Mouse (Mus musculus) kidney, embryonic 14.5 days (tissue): Measurements from ENCODE around the gene Mogs. TPM values are rescaled to one million over a fixed set of nuclear protein-coding genes. Genes with fewer than 3 reads are reported as not detected.

Experiments
- ATAC-seq: fragments of 200-750 bp; cut with Nextera tagmentation; 2 replicates; pipeline ENCODE4 v1.8.0; 2017; ENCODE audit warnings: moderate number of reproducible peaks, mild to moderate bottlenecking, moderate TSS enrichment, moderate library complexity; ENCODE audit not compliant: low FRiP score, low TSS enrichment
- H3K27ac ChIP-seq: fragments of 300-500 bp; sonication (generic); 2 replicates; pipeline ENCODE4 v1.5.1; 2014; ENCODE audit warnings: low read depth, mild to moderate bottlenecking, low read length, moderate library complexity, mixed read lengths
- H3K27me3 ChIP-seq: fragments of 300-500 bp; sonication (generic); 2 replicates; pipeline ENCODE4 v1.6.1; 2014; ENCODE audit warnings: mild to moderate bottlenecking, low read length; ENCODE audit not compliant: control insufficient read depth, insufficient read depth
- H3K36me3 ChIP-seq: fragments of 300-500 bp; sonication (generic); 2 replicates; pipeline ENCODE4 v1.6.1; 2014; ENCODE audit warnings: low read length, mixed read lengths; ENCODE audit not compliant: control insufficient read depth, insufficient read depth
- H3K4me1 ChIP-seq: fragments of 300-500 bp; sonication (generic); 2 replicates; pipeline ENCODE4 v1.6.1; 2014; ENCODE audit warnings: low read length, mixed read lengths; ENCODE audit not compliant: control insufficient read depth, insufficient read depth
- H3K4me2 ChIP-seq: fragments of 300-500 bp; sonication (generic); replicated peaks from 2 replicates; pipeline ENCODE4 v1.6.1; 2014; ENCODE audit warnings: low read depth, mild to moderate bottlenecking, low read length
- H3K4me3 ChIP-seq: fragments of 300-500 bp; sonication (generic); 2 replicates; pipeline ENCODE4 v1.5.1; 2014; ENCODE audit warnings: mild to moderate bottlenecking, low read length
- H3K9ac ChIP-seq: fragments of 300-500 bp; sonication (generic); 2 replicates; pipeline ENCODE4 v1.6.1; 2014; ENCODE audit warnings: low read depth, mild to moderate bottlenecking, low read length, moderate library complexity
- H3K9me3 ChIP-seq: fragments of 300-500 bp; sonication (generic); 2 replicates; pipeline ENCODE4 v1.6.1; 2016; ENCODE audit warnings: low read length; ENCODE audit not compliant: control insufficient read depth
- WGBS: fragments of 180-500 bp; shearing (Covaris S2); extraction: QIAGEN DNeasy Blood & Tissue Kit; methylation state at CpG from one replicate; pipeline ENCODE4 v1.1.7; 2014; 5-methylcytosine and 5-hydroxymethylcytosine counted together
- polyA plus RNA-seq: library from polyadenylated mRNA; unstranded; fragments of >200 nt; fragmentation: Nextera tagmentation; extraction: Ambion mirVana; gene quantifications from 2 replicates; pipeline ENCODE4 v1.2.1, GENCODE M21; 2014

Mogs gene
- polyA plus RNA-seq, 1 experiment from 2014 or later = 57.4 TPM

DNA sequence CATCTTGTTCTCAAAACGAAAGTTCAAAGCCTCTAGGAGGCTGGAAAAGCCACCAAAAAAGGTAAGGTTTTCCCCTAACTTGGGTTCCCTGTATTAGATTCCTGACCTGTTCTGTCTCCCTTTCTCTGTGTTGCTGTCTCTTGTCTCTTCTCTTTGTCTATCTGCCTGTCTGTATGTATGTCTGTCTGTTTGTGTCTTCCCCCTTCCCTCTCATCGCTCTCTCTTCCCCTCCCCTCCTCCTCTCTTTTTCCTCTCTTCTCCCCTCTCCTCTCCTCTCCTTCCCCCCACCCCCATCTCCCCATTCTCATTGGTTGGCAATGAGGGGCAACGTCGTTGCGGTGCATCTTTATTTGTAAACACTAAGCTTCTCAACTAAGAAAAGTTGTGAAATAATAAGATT, 10.0 kb downstream of the Mogs start, which contains the start of gene Ino80b:
Gene Ino80b, minus strand, starts transcription at position 101 of the 400 bp plus-strand sequence.
- Histone ChIP-seq H3K36me3 (no peaks in the 10 kb centered on the region), H3K27me3 (no peaks in the 10 kb centered on the region), H3K4me1 (peaks cover 20% of the 10 kb centered on the region), H3K9me3 (no peaks in the 10 kb centered on the region), H3K4me3 (peak within 1 kb of the TSS; percentile 59), H3K4me2 (peak within 1 kb of the TSS; percentile 78), H3K9ac (peak within 1 kb of the TSS; percentile 59), H3K27ac (peak within 1 kb of the TSS; percentile 43; the same call in 1 of the 2 replicates)
- 27% methylated on average over 5 of the region's 5 CpGs for WGBS
- no peak for ATAC-seq

DNA sequence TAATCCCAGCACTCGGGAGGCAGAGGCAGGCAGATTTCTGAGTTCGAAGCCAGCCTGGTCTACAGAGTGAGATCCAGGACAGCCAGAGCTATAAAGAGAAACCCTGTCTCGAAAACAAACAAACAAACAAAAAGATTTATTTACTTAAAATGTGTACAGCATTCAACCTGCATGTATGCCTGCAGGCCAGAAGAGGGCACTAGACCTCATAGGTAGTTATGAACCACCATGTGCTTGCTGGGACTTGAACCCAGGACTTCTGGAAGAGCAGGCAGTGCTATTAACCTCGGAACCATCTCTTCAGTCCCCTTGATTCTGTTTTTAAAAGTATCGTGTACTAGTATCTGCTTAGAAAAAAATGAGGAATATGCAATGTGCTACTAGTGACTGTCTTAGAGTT, 12.1 kb downstream of the Mogs start:
- no peak overlapping the region for H3K4me2 ChIP-seq
- H3K27me3 ChIP-seq = no peaks in the 10 kb centered on the region
- H3K9ac ChIP-seq = no peak overlapping the region
- WGBS = 94% methylated on average over 5 of the region's 5 CpGs
- no peaks in the 10 kb centered on the region for H3K9me3 ChIP-seq
- H3K4me3 ChIP-seq = no peak overlapping the region
- H3K36me3 ChIP-seq = no peaks in the 10 kb centered on the region
- peaks cover 21% of the 10 kb centered on the region for H3K4me1 ChIP-seq
- no peak for ATAC-seq
- no peak overlapping the region for H3K27ac ChIP-seq

DNA sequence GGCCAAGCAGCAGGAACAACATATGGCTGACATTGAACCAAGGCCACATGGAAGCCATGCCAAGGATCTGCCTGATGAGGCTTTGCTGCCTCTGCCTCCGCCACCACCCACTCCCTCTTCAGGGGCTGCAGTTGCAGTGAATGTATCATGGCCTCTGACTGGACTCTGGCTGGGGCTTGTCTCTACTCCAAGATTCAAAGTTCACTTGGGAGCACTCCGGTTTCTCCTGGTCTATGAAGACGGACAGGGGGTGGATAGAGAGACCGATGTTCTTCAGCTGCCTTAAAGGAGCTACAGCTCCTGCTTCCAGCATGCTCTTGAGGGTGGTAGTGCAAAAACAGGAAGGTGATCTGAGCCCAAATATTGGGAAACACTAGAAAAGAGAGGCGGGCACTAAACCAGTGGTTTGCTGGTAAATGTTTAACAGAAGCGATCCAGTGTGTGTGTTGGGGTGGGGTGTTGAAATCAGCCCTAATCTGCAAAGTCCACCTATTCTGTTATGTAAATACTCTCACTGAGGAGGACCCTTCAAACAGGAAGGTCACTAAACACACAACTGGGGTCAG, 16.3 kb downstream of the Mogs start:
- Histone ChIP-seq H3K4me3 (no peak overlapping the region), H3K9ac (no peak overlapping the region), H3K4me2 (no peak overlapping the region), H3K4me1 (peaks cover 20% of the 10 kb centered on the region), H3K36me3 (no peaks in the 10 kb centered on the region), H3K27me3 (no peaks in the 10 kb centered on the region), H3K27ac (peak overlapping the region; percentile 69; the same call in 1 of the 2 replicates), H3K9me3 (no peaks in the 10 kb centered on the region)
- no peak for ATAC-seq
- WGBS = 60% methylated on average over 6 of the region's 6 CpGs

DNA sequence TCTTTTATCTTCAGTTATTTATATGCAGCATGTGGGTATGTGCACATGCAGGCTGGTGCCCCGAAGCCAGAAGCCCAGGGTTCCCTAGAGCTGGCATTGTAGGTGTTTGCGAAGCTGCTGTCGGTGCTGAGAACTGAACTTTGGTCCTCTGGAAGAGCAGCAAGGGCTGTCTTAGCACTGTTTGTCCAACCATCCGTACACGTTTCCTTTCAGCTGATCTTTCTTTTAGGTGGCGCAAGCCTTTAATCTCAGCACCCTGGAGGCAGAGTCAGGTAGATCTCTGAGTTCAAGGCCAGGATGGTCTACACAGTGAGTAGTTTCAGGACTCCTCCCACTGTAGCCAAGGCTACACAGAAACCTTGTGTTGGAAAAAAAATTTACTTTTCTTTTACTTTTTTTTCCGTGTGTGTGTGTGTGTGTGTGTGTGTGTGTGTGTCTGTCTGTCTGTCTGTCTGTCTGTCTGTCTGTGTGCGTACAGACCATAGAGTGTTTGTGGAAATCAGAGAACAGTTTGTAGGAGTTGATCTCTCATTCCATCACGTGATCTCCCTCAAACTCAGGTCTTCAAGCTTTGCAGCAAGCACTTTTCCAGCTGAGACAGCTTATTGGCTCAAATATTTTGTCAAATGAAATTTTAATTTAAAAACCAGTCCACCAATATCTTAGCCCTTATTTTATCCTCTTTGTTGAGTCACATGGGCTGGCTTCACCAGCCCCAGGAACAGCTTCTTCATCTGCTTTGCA, 17.1 kb downstream of the Mogs start:
- 88% methylated on average over 9 of the region's 9 CpGs for WGBS
- H3K9me3 ChIP-seq = no peaks in the 10 kb centered on the region
- peaks cover 20% of the 10 kb centered on the region for H3K4me1 ChIP-seq

DNA sequence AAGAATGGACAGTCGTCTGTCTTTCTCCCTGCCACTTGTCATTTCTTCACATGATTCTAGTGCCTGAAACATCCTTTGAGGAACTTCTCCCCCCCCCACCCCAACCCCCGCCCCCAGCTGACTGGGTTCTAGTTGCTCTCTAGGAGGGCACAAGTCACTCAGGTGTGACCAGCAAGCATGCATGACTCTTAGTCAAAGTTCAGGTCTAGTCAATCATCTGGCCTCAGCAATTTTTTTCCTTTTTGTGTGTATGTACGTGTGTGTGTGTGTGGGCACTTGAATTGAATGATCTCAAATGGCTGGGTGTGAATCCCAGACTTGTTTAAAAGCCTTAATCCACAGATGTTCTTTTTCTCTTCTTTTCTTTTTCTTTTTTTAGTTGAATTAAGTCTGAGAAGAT, 18.9 kb downstream of the Mogs start:
- 68% methylated on average over 3 of the region's 3 CpGs for whole genome bisulfite sequencing
- Histone ChIP-seq H3K4me1 (peaks cover 34% of the 10 kb centered on the region), H3K36me3 (no peaks in the 10 kb centered on the region; the same call in 1 of the 2 replicates), H3K4me3 (no peak overlapping the region), H3K27me3 (no peaks in the 10 kb centered on the region), H3K9ac (no peak overlapping the region), H3K27ac (no peak overlapping the region), H3K9me3 (no peaks in the 10 kb centered on the region), H3K4me2 (no peak overlapping the region)
- ATAC-seq = no peak

More for the DNA sequence above, 17.1 kb downstream of the Mogs start:
- Histone ChIP-seq H3K4me3 (no peak overlapping the region), H3K4me2 (no peak overlapping the region), H3K9ac (no peak overlapping the region), H3K27me3 (no peaks in the 10 kb centered on the region), H3K36me3 (no peaks in the 10 kb centered on the region), H3K27ac (no peak overlapping the region)
- ATAC-seq = no peak

DNA sequence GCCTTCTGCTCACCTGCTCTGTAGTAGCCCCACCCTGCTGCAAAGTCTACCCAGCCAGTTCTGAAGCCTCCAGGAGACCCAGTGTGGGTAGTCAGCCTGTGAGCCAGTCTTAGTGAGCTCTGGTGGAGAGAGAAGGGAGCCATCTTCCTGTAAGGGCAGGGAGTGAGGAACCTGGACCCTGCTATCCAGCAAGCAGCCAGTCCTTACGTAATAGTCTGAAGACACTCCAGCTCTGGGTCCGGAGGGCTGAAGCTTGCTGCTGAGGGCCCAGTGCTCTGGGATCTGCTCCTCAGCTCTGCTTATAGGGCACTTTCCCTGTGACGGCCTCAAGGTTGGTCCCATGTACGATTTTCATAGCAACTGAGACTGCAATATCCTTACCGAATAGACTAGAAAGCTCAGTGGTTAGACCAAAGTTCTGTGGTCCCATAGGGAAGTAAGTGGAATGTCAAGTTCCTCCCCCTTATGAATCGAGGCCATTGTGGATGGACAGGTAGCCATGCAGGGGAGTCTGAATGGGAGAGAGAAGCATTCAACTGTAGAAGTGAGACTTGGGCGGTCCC, 19.7 kb downstream of the Mogs start, which contains the start of gene Rtkn:
Gene Rtkn, plus strand, starts transcription at position 513 of the 563 bp plus-strand sequence.
- Histone ChIP-seq H3K9ac (peak within 1 kb of the TSS; percentile 89), H3K9me3 (no peaks in the 10 kb centered on the region), H3K4me3 (peak within 1 kb of the TSS; percentile 66), H3K36me3 (no peaks in the 10 kb centered on the region; the same call in 1 of the 2 replicates), H3K4me1 (peaks cover 34% of the 10 kb centered on the region), H3K4me2 (peak within 1 kb of the TSS; percentile 74), H3K27me3 (no peaks in the 10 kb centered on the region), H3K27ac (peak within 1 kb of the TSS; percentile 99)
- no peak for ATAC-seq
- 62% methylated on average over 7 of the region's 7 CpGs for WGBS

DNA sequence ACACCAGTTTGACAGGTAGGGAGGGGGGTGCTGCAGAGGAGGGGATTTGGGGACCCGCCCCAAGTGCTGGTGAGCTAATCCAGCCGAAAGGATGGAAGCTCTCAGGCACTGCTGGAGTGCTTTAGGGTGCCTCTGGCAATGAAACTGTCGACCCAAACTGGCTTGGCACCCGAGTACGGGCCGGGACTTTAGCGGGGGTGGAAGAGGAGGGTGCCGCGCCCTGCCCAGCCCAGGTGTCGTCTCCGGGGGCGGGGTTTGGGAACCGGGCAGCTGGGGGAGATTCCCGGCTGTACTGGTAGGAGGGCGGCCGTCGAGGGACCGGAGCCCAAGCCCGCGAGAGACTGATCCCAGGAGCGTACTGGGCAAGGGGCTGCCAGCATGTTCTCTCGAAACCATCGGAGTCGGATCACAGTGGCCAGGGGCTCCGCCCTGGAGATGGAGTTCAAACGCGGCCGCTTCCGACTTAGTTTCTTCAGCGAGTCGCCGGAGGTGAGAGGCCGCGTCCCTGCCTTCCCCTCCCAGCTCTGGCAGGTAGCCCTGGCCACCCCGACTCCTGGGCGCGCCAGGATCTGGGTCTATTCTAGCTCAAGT, 20.4 kb downstream of the Mogs start:
- no peaks in the 10 kb centered on the region for H3K27me3 ChIP-seq
- peak overlapping the region; percentile 89 for H3K9ac ChIP-seq
- WGBS = 2% methylated on average over 37 of the region's 37 CpGs
- H3K9me3 ChIP-seq = no peaks in the 10 kb centered on the region
- H3K4me2 ChIP-seq = peak overlapping the region; percentile 74
- peak overlapping the region; percentile 66 for H3K4me3 ChIP-seq
- peak overlapping the region; percentile 99 for H3K27ac ChIP-seq
- H3K4me1 ChIP-seq = peaks cover 34% of the 10 kb centered on the region
- ATAC-seq = no peak
- no peaks in the 10 kb centered on the region; the same call in 1 of the 2 replicates for H3K36me3 ChIP-seq

DNA sequence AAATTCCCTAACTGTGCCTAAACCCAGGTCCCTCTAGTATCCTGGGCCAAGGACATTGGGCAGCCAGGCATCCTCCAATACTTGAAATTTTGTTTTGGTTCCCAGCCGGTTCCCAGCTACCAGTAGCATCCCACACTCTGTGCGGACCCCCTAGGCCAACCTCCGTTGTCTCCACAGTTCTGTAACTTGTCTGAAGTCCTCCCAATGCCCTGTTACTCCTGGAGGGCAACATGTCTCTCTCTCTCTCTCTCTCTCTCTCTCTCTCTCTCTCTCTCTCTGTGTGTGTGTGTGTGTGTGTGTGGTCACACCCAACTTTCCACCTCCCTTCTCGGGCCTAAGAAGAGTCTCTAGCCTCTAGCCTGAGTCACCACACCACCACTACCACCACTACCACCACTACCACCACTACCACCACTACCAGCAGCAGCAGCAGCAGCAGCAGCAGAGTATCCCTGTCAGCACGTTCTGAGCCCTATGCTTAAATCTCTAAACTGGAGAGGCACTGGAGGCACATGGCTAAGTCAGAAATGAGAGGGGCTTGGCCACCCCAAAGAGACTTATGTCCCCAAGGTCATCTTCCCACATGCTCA, 21.1 kb downstream of the Mogs start:
- peak overlapping the region; percentile 99 for H3K27ac ChIP-seq
- WGBS = 14% methylated on average over 5 of the region's 5 CpGs
- peak overlapping the region; percentile 66 for H3K4me3 ChIP-seq
- H3K9me3 ChIP-seq = no peaks in the 10 kb centered on the region
- peaks cover 28% of the 10 kb centered on the region for H3K4me1 ChIP-seq
- H3K9ac ChIP-seq = peak overlapping the region; percentile 89
- H3K27me3 ChIP-seq = no peaks in the 10 kb centered on the region
- peak overlapping the region; percentile 74 for H3K4me2 ChIP-seq
- H3K36me3 ChIP-seq = no peaks in the 10 kb centered on the region; the same call in 1 of the 2 replicates
- ATAC-seq = peak; percentile 7; the same call in 1 of the 2 replicates
